Mouse (Mus musculus) G1E (cell line): Measurements from ENCODE around the gene Zfp277.

Experiments used
- CTCF ChIP-seq: IDR thresholded peaks from 2 replicates; pipeline ENCODE4 v1.5.1; 2012; ENCODE audit warnings: low read depth, low read length, inconsistent platforms, mixed read lengths
- GATA1 ChIP-seq: IDR thresholded peaks from 2 replicates; pipeline ENCODE4 v1.6.1; 2012; ENCODE audit warnings: borderline replicate concordance, low read length, inconsistent platforms, mixed read lengths
- GATA2 ChIP-seq: IDR thresholded peaks from 2 replicates; pipeline ENCODE4 v1.6.1; 2012; ENCODE audit warnings: low read depth, low read length, inconsistent platforms, borderline replicate concordance
- TAL1 ChIP-seq: conservative IDR thresholded peaks from 2 replicates; pipeline ENCODE4 v1.6.1; 2012; ENCODE audit warnings: low read depth, low read length, inconsistent platforms, mixed read lengths

GRCm38 (mm10) chr12:40473709-40474108 lies 28.0 kb upstream of the Zfp277 start:
- TF ChIP-seq CTCF (no peak), TAL1 (no peak), GATA2 (no peak), GATA1 (no peak)
